Mouse (Mus musculus): ENCODE data around the gene Trib3. TPM values are rescaled to one million over a fixed set of nuclear protein-coding genes. Genes with fewer than 3 reads are reported as not detected.
"Not testable (repeated sequence)": the region's sequence is repeated elsewhere in the genome, so short reads cannot be mapped to it uniquely, and the experiment has no call there.

Gene Trib3
- under 1 TPM; 0.66 to 0.76 TPM for total RNA-seq (2021)

- intact Hi-C loops (cut with DNase I), result no loop called here
- peak; percentile 48 to 66 for DNase-seq (ENCODE audit: low spot score in 2 of 2)
Measured at GRCm38 (mm10) chr2:152343329-152344213, at the start of gene Trib3. TSS of gene Trib3 (minus strand) at chr2:152344032.

- DNase-seq (ENCODE audit: low spot score in 2 of 2), result no peak
- intact Hi-C loops (cut with DNase I), result no loop called here
Measured at GRCm38 (mm10) chr2:152393225-152394017, 49.6 kb upstream of the Trib3 start.

GRCm38 (mm10) chr2:152392786-152393185 is 49.0 kb upstream of the Trib3 start:
- peak in 1 of 2 experiments; percentile 76 for DNase-seq (ENCODE audit: low spot score in 2 of 2)

GRCm38 (mm10) chr2:152384191-152384590 is 40.4 kb upstream of the Trib3 start:
- intact Hi-C loops (cut with DNase I), result loop anchor here (10.0 kb wide), 1 partner anchor 161 kb away; the partner anchor contains the start of gene Defb29
- DNase-seq (ENCODE audit: low spot score in 2 of 2), result no peak

More at GRCm38 (mm10) chr2:152392786-152393185, 49.0 kb upstream of the Trib3 start:
- intact Hi-C loops (cut with DNase I), result loop anchor here (1.0 kb wide), 1 partner anchor 45 kb away; no protein-coding TSS in a partner anchor

- DNase-seq (ENCODE audit: low spot score in 2 of 2), result peak; percentile 41 to 51
- intact Hi-C loops (cut with DNase I), result no loop called here
Measured at GRCm38 (mm10) chr2:152376345-152376741, 32.5 kb upstream of the Trib3 start, which contains the start of gene Nrsn2. TSS of gene Nrsn2 (minus strand) at chr2:152376638.

GRCm38 (mm10) chr2:152375652-152376344 is 32.0 kb upstream of the Trib3 start:
- intact Hi-C loops (cut with DNase I), result no loop called here
- DNase-seq (ENCODE audit: low spot score in 2 of 2), result peak; percentile 52 to 72

GRCm38 (mm10) chr2:152373547-152373946 is 29.7 kb upstream of the Trib3 start:
- intact Hi-C loops (cut with DNase I), result no loop called here
- DNase-seq (ENCODE audit: low spot score in 2 of 2), result no peak

GRCm38 (mm10) chr2:152372661-152373060 is 28.8 kb upstream of the Trib3 start:
- intact Hi-C loops (cut with DNase I), result no loop called here

GRCm38 (mm10) chr2:152372104-152372503 is 28.3 kb upstream of the Trib3 start:
- intact Hi-C loops (cut with DNase I), result no loop called here

More at GRCm38 (mm10) chr2:152372661-152373060, 28.8 kb upstream of the Trib3 start:
- no peak for DNase-seq (ENCODE audit: low spot score in 2 of 2)

GRCm38 (mm10) chr2:152368532-152369140 is 24.8 kb upstream of the Trib3 start:
- intact Hi-C loops (cut with DNase I), result loop anchor here (5.0 to 10.0 kb wide), 2 partner anchors 256 to 344 kb away; no protein-coding TSS in a partner anchor
- peak; percentile 48 to 58 for DNase-seq (ENCODE audit: low spot score in 2 of 2)

More at GRCm38 (mm10) chr2:152372104-152372503, 28.3 kb upstream of the Trib3 start:
- DNase-seq (ENCODE audit: low spot score in 2 of 2), result no peak

GRCm38 (mm10) chr2:152367917-152368316 is 24.1 kb upstream of the Trib3 start:
- intact Hi-C loops (cut with DNase I), result loop anchor here (5.0 to 10.0 kb wide), 2 partner anchors 256 to 343 kb away; no protein-coding TSS in a partner anchor
- DNase-seq (ENCODE audit: low spot score in 2 of 2), result no peak

GRCm38 (mm10) chr2:152363245-152364147 is 19.7 kb upstream of the Trib3 start:
- peak; percentile 69 to 72 for DNase-seq (ENCODE audit: low spot score in 2 of 2)

GRCm38 (mm10) chr2:152361193-152361592 is 17.4 kb upstream of the Trib3 start:
- DNase-seq (ENCODE audit: low spot score in 2 of 2), result no peak
- intact Hi-C loops (cut with DNase I), result loop anchor here (10.0 kb wide), 1 partner anchor 336 kb away; no protein-coding TSS in a partner anchor

More at GRCm38 (mm10) chr2:152363245-152364147, 19.7 kb upstream of the Trib3 start:
- intact Hi-C loops (cut with DNase I), result loop anchor here (10.0 kb wide), 1 partner anchor 339 kb away; no protein-coding TSS in a partner anchor

GRCm38 (mm10) chr2:152360271-152360775 is 16.5 kb upstream of the Trib3 start:
- intact Hi-C loops (cut with DNase I), result loop anchor here (10.0 kb wide), 1 partner anchor 336 kb away; no protein-coding TSS in a partner anchor
- no peak for DNase-seq (ENCODE audit: low spot score in 2 of 2)

- intact Hi-C loops (cut with DNase I), result loop anchor here (10.0 kb wide), 1 partner anchor 335 kb away; no protein-coding TSS in a partner anchor
- DNase-seq (ENCODE audit: low spot score in 2 of 2), result no peak
Measured at GRCm38 (mm10) chr2:152359616-152360015, 15.8 kb upstream of the Trib3 start.

GRCm38 (mm10) chr2:152358977-152359376 is 15.1 kb upstream of the Trib3 start:
- intact Hi-C loops (cut with DNase I); DNase-seq (ENCODE audit: low spot score in 2 of 2): not testable (repeated sequence)

- DNase-seq (ENCODE audit: low spot score in 2 of 2), result no peak
- intact Hi-C loops (cut with DNase I), result no loop called here
Measured at GRCm38 (mm10) chr2:152357254-152357653, 13.4 kb upstream of the Trib3 start.
